Mouse (Mus musculus): Measurements from ENCODE around the gene Gtf2h1. TPM values are rescaled to one million over a fixed set of nuclear protein-coding genes. Genes with fewer than 3 reads are reported as not detected.
A peak's percentile ranks its signal among the peaks of the same experiment; 100 is the strongest.

Gene Gtf2h1
- polyA plus RNA-seq (2014; fragmentation: Nextera tagmentation; extraction: Ambion mirVana): 83.6 and 95.7 TPM in 2 replicates

DNA sequence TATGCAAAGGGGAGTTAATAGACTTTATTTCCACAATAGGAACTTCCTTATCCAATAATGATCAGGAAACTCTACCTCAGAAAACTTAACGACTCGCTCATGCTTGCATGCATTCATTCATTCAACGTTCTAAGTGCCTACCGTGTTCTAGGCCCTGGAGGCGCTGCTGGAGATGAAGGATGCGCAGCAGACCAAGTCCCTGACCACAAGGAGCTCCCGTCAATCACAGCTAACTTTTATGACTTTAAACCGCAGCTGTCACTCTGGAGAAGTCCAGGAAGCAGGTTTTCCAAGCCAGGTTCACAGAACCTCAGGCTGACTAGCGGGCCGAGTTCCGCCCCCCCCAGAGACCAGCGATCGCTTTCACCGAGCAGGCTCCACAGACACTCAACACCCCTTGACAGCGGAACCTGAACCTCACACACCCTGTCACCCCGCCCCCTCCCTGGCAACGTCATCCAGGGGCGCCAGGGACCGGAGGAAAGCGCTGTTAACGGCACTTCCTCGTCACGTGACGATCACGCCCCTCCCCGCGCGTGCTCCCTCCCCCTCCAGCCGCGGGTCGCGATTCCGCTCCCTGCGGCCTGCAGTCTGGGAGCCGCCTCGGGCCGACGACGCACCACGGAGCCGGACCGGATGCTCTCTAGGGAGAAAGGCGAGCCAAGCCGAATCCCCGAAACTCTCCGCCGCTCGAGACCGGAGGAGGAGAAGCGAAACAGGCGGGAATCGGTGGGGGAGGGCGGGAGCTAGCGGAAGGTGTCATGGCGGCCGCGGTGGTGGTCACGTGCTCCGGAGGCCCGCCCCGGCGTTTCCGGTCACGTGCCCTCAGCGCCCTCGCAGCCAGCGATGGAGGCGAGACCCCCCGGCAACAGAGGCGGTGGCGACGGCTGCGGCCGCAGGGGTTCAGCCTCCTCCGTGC lies at the start of gene Gtf2h1, which contains the start of gene Hps5:
Gene Gtf2h1, plus strand, starts transcription at position 817 of the 919 bp plus-strand sequence.
Gene Hps5, minus strand, starts transcription at position 778 of the 919 bp plus-strand sequence.
- H3K27me3 ChIP-seq (replicated peaks; ENCODE audit: control insufficient read depth, insufficient read depth, low read length): no peaks in the 10 kb centered on the region
- H3K4me2 ChIP-seq: peak within 1 kb of the TSS; percentile 95
- H3K4me1 ChIP-seq (replicated peaks; ENCODE audit: control insufficient read depth, insufficient read depth, low read length): peaks cover 17% of the 10 kb centered on the region
- H3K36me3 ChIP-seq (ENCODE audit: control insufficient read depth, insufficient read depth, low read length): peaks cover 7% of the 10 kb centered on the region
- WGBS: under 1% methylated on average over 75 of the region's 75 CpGs
- no peaks in the 10 kb centered on the region for H3K9me3 ChIP-seq (ENCODE audit: control insufficient read depth, low read length)
- peak within 1 kb of the TSS; percentile 90 for H3K9ac ChIP-seq (ENCODE audit: low read depth, low read length)
- DNase-seq (ENCODE audit: low spot score) (peak; percentile 99), ATAC-seq (replicated peaks; ENCODE audit: low FRiP score) (peak; percentile 96)
- peak within 1 kb of the TSS; percentile 99 for H3K4me3 ChIP-seq (ENCODE audit: low read depth, low read length)
- H3K27ac ChIP-seq (ENCODE audit: low read depth, low read length): peak within 1 kb of the TSS; percentile 88

DNA sequence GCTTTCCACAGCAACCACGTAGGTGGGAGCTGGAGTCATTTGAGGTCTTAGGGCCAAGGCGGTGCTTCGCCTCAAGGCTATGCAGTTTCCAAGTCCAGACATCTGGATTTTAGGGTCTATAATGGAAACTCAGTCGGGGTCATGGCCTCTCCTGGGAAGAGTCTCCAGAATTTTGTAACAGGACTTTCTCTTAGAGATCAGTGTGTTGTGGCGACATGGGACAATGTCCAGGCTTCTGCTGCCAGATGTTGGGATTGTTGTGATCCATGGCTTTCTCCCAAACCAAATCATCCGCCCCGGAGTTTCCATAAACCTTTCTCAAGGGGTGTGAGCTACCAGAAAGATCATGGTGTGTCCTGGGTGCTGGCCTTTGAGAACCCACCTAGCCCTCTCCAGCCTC lies 49.5 kb upstream of the Gtf2h1 start:
- no peak overlapping the region for H3K27ac ChIP-seq (ENCODE audit: low read depth, low read length)
- no peak for ATAC-seq (replicated peaks; ENCODE audit: low FRiP score)

DNA sequence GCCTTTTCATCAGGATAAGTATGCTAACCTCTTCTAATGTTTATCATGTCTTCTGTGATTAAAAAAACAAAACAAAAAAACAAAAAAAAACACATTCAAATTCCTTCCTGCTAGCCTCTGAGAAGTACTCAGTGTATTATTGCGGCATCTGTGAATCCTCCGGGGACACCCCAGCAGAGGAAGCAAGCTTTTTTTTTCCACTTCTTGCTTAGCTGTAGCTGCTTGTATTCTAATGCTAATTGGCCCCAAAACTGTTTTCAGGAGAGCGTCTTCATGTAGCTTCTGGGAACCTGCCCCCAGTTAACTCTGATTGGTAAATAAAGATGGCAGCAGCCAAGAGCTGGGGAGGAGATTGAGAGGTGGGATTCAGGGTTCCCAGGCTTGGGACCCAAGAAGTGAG lies 47.4 kb upstream of the Gtf2h1 start:
- WGBS: 70% methylated on average over 3 of the region's 3 CpGs
- no peak for ATAC-seq (replicated peaks; ENCODE audit: low FRiP score)

More for the DNA sequence above, 49.5 kb upstream of the Gtf2h1 start:
- H3K4me1 ChIP-seq (replicated peaks; ENCODE audit: control insufficient read depth, insufficient read depth, low read length): no peaks in the 10 kb centered on the region
- H3K4me3 ChIP-seq (ENCODE audit: low read depth, low read length): no peak overlapping the region
- no peaks in the 10 kb centered on the region for H3K36me3 ChIP-seq (ENCODE audit: control insufficient read depth, insufficient read depth, low read length)
- DNase-seq (ENCODE audit: low spot score): no peak
- no peaks in the 10 kb centered on the region for H3K27me3 ChIP-seq (replicated peaks; ENCODE audit: control insufficient read depth, insufficient read depth, low read length)
- H3K9ac ChIP-seq (ENCODE audit: low read depth, low read length): no peak overlapping the region
- H3K4me2 ChIP-seq: no peak overlapping the region
- WGBS: 84% methylated on average over 7 of the region's 7 CpGs
- H3K9me3 ChIP-seq (ENCODE audit: control insufficient read depth, low read length): no peaks in the 10 kb centered on the region

DNA sequence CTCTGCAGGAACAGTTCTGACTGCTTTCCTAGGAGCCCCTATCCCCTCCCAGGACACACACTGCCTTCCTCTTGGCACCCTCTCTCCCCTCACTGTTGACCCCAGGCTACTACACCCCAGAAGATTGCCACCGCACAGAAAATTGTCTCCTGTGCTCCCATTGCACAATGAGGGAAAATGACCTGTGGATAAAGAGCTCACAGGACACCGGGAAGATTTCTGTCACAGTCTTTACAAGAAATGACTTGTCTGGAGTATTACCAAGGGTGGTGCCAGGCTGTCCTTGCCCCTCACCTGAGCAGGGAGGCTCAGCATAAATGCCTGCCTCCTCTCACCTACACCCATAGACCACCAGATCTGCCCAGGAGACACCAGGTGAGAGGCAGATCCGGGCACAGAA lies 44.4 kb upstream of the Gtf2h1 start, which contains the start of gene Saa2:
Gene Saa2, plus strand, starts transcription at position 301 of the 400 bp plus-strand sequence.
- no peaks in the 10 kb centered on the region for H3K36me3 ChIP-seq (ENCODE audit: control insufficient read depth, insufficient read depth, low read length)
- no peaks in the 10 kb centered on the region for H3K4me1 ChIP-seq (replicated peaks; ENCODE audit: control insufficient read depth, insufficient read depth, low read length)
- H3K4me3 ChIP-seq (ENCODE audit: low read depth, low read length): no peak within 1 kb of the TSS
- 63% methylated on average over 3 of the region's 3 CpGs for WGBS
- no peak within 1 kb of the TSS for H3K27ac ChIP-seq (ENCODE audit: low read depth, low read length)
- ATAC-seq (replicated peaks; ENCODE audit: low FRiP score) (no peak), DNase-seq (ENCODE audit: low spot score) (no peak)
- H3K9me3 ChIP-seq (ENCODE audit: control insufficient read depth, low read length): no peaks in the 10 kb centered on the region
- H3K27me3 ChIP-seq (replicated peaks; ENCODE audit: control insufficient read depth, insufficient read depth, low read length): no peaks in the 10 kb centered on the region
- H3K9ac ChIP-seq (ENCODE audit: low read depth, low read length): no peak within 1 kb of the TSS
- no peak within 1 kb of the TSS for H3K4me2 ChIP-seq

More for the DNA sequence above, 47.4 kb upstream of the Gtf2h1 start:
- Histone ChIP-seq H3K27me3 (replicated peaks; ENCODE audit: control insufficient read depth, insufficient read depth, low read length) (no peaks in the 10 kb centered on the region), H3K27ac (ENCODE audit: low read depth, low read length) (no peak overlapping the region), H3K4me2 (no peak overlapping the region), H3K36me3 (ENCODE audit: control insufficient read depth, insufficient read depth, low read length) (no peaks in the 10 kb centered on the region), H3K4me1 (replicated peaks; ENCODE audit: control insufficient read depth, insufficient read depth, low read length) (no peaks in the 10 kb centered on the region), H3K9me3 (ENCODE audit: control insufficient read depth, low read length) (no peaks in the 10 kb centered on the region), H3K4me3 (ENCODE audit: low read depth, low read length) (no peak overlapping the region), H3K9ac (ENCODE audit: low read depth, low read length) (no peak overlapping the region)
- DNase-seq (ENCODE audit: low spot score): no peak

DNA sequence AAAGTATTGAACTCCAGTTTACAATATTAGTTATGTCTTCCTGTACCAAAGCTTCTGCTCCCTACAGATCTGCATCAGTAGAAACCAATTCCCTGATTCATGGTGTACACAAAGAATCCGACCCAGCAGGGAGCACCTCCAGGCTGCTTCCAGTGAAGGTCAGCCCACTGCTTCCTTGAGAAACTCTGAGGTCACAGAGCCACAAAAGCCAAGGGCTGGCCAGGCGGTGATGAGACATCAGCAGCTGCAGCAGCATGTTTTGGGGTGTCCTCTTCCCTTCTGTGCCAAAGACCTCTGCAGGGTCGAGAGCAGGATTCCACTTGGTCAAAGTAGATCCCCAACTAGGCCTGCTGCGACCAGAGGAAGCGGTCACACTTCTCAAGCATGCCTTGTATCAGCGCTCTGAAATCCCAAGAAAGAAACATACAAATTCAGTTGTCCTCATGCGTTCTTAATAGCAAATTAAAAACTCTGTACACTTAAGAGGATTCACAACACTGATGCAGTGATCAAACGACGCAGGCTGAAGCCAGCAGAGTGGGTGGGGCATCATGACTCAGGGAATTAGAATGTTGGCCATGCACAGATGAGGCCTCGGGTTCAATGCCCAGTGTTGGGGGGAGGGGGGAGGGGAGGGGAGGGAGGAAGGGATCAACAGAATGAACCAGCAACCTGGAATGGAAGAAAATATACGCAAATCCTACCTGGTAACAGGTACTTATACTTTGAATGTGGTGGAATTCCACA lies 34.7 kb upstream of the Gtf2h1 start:
- peaks cover 17% of the 10 kb centered on the region for H3K36me3 ChIP-seq (ENCODE audit: control insufficient read depth, insufficient read depth, low read length)
- no peaks in the 10 kb centered on the region for H3K27me3 ChIP-seq (replicated peaks; ENCODE audit: control insufficient read depth, insufficient read depth, low read length)
- ATAC-seq (replicated peaks; ENCODE audit: low FRiP score) (no peak), DNase-seq (ENCODE audit: low spot score) (no peak)
- H3K27ac ChIP-seq (ENCODE audit: low read depth, low read length): no peak overlapping the region
- H3K4me1 ChIP-seq (replicated peaks; ENCODE audit: control insufficient read depth, insufficient read depth, low read length): no peaks in the 10 kb centered on the region
- H3K4me3 ChIP-seq (ENCODE audit: low read depth, low read length): no peak overlapping the region
- H3K9me3 ChIP-seq (ENCODE audit: control insufficient read depth, low read length): no peaks in the 10 kb centered on the region
- H3K9ac ChIP-seq (ENCODE audit: low read depth, low read length): no peak overlapping the region
- H3K4me2 ChIP-seq: no peak overlapping the region
- 71% methylated on average over 11 of the region's 11 CpGs for WGBS

DNA sequence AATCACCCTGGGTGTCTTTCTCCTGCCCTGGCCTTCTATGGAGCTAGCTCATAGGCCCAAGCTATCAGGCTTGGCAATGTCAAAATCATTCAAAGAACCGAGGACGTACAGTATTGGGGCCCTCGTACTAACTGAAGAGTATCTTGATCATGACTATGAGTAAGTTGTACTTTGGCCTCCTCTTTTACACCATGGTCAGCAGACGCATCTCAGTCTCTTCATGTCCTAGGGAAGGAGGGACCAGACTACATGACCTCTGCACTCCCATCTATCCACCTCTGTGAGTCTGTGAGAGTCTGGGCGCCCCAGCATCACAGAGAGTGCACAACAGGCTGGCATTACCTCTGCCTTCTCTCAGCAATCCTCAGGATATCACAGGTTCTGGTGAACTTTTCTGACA lies 33.3 kb upstream of the Gtf2h1 start:
- no peak for DNase-seq (ENCODE audit: low spot score)
- no peak overlapping the region for H3K9ac ChIP-seq (ENCODE audit: low read depth, low read length)

DNA sequence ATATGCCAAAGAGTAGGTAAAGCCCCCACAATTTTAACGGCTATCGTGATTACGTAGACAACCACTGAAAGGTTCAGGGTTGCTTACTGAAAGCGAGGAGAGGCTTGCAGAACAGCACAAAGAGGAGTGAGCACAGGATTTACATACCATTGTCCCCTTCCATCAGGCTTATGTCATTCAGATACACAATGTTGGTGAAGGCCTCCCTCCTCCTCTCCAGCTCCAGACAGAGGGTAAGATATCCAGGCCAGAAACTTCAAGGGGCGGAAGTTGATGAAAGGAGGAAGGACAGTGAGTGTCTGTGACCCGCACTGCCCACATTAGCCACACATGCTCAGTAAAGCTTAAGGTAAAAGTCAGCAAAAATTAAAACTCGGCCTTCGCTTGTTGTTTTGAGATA lies 31.2 kb upstream of the Gtf2h1 start:
- Histone ChIP-seq H3K4me1 (replicated peaks; ENCODE audit: control insufficient read depth, insufficient read depth, low read length) (no peaks in the 10 kb centered on the region), H3K9me3 (ENCODE audit: control insufficient read depth, low read length) (no peaks in the 10 kb centered on the region), H3K4me3 (ENCODE audit: low read depth, low read length) (no peak overlapping the region), H3K27ac (ENCODE audit: low read depth, low read length) (no peak overlapping the region), H3K36me3 (ENCODE audit: control insufficient read depth, insufficient read depth, low read length) (peaks cover 35% of the 10 kb centered on the region), H3K27me3 (replicated peaks; ENCODE audit: control insufficient read depth, insufficient read depth, low read length) (no peaks in the 10 kb centered on the region), H3K9ac (ENCODE audit: low read depth, low read length) (no peak overlapping the region), H3K4me2 (no peak overlapping the region)
- no peak for ATAC-seq (replicated peaks; ENCODE audit: low FRiP score)
- no peak for DNase-seq (ENCODE audit: low spot score)
- WGBS: 94% methylated on average over 8 of the region's 8 CpGs

More for the DNA sequence above, 33.3 kb upstream of the Gtf2h1 start:
- Histone ChIP-seq H3K4me1 (replicated peaks; ENCODE audit: control insufficient read depth, insufficient read depth, low read length) (no peaks in the 10 kb centered on the region), H3K9me3 (ENCODE audit: control insufficient read depth, low read length) (no peaks in the 10 kb centered on the region), H3K27ac (ENCODE audit: low read depth, low read length) (no peak overlapping the region), H3K27me3 (replicated peaks; ENCODE audit: control insufficient read depth, insufficient read depth, low read length) (no peaks in the 10 kb centered on the region), H3K4me3 (ENCODE audit: low read depth, low read length) (no peak overlapping the region), H3K36me3 (ENCODE audit: control insufficient read depth, insufficient read depth, low read length) (peaks cover 21% of the 10 kb centered on the region), H3K4me2 (no peak overlapping the region)
- 90% methylated on average over 5 of the region's 5 CpGs for WGBS
- no peak for ATAC-seq (replicated peaks; ENCODE audit: low FRiP score)

DNA sequence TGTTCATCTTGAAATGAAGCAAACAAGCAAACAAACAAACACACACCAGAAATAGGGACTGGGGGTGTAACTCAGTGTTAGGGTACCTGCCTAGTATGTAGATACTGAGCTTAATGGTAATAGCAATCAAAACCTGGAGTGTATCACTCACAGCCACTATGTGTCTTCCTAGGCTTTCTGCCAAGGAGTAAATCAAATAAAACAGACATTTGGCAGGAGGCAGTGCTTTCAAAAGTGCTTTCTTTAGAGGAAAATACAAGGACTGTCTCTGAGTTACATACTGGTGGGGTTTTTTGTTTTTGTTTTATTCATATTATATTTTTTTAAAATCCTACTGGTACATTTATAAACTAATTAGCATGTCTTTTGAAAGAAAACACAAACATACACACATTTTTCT lies 28.5 kb upstream of the Gtf2h1 start:
- Histone ChIP-seq H3K4me2 (no peak overlapping the region), H3K27me3 (replicated peaks; ENCODE audit: control insufficient read depth, insufficient read depth, low read length) (no peaks in the 10 kb centered on the region), H3K27ac (ENCODE audit: low read depth, low read length) (no peak overlapping the region), H3K4me1 (replicated peaks; ENCODE audit: control insufficient read depth, insufficient read depth, low read length) (no peaks in the 10 kb centered on the region), H3K36me3 (ENCODE audit: control insufficient read depth, insufficient read depth, low read length) (peaks cover 37% of the 10 kb centered on the region), H3K9ac (ENCODE audit: low read depth, low read length) (no peak overlapping the region), H3K4me3 (ENCODE audit: low read depth, low read length) (no peak overlapping the region), H3K9me3 (ENCODE audit: control insufficient read depth, low read length) (no peaks in the 10 kb centered on the region)
- ATAC-seq (replicated peaks; ENCODE audit: low FRiP score) (no peak), DNase-seq (ENCODE audit: low spot score) (no peak)

Measured in liver, embryonic 11.5 days (tissue).